Mouse (Mus musculus) right cerebral cortex, adult 2 months (tissue): ENCODE data around the gene Abhd17b.

Experiments
- DNase-seq, 2 experiments: peaks; one replicate each; pipeline ENCODE4 v3.0.0; 2021 to 2022; ENCODE audit warnings: low spot score in 2 of 2

The Abhd17b gene

GRCm38 (mm10) chr19:21731887-21732286 is 78.9 kb downstream of the Abhd17b start:
- DNase-seq = no peak

GRCm38 (mm10) chr19:21733176-21733575 is 80.2 kb downstream of the Abhd17b start:
- DNase-seq = no peak

- peak; percentile 45 to 70 for DNase-seq
Observed at GRCm38 (mm10) chr19:21734112-21734511, 81.1 kb downstream of the Abhd17b start.
